Mouse (Mus musculus) C2C12 (cell line): ENCODE results near the gene Lamp1.

Source experiments
- CEBPB ChIP-seq: IDR thresholded peaks from one replicate; pipeline ENCODE4 v1.6.1; 2011; ENCODE audit warnings: low read depth, mild to moderate bottlenecking, control low read depth, moderate library complexity
- CTCF ChIP-seq: IDR thresholded peaks from one replicate; pipeline ENCODE4 v1.5.1; 2011; ENCODE audit not compliant: control insufficient read depth, insufficient read depth, insufficient read length
- FOSL1 ChIP-seq: IDR thresholded peaks from one replicate; pipeline ENCODE4 v1.8.0; 2011; ENCODE audit warnings: mild to moderate bottlenecking, low read length; ENCODE audit not compliant: poor library complexity, insufficient read depth, severe bottlenecking
- MAX ChIP-seq: IDR thresholded peaks from one replicate; pipeline ENCODE4 v1.6.1; 2011; ENCODE audit warnings: mild to moderate bottlenecking, control low read depth
- MYOG ChIP-seq: IDR thresholded peaks from one replicate; pipeline ENCODE4 v1.6.1; 2011; ENCODE audit not compliant: control insufficient read depth, insufficient read length; ENCODE audit errors: extremely low read depth
- USF1 ChIP-seq: IDR thresholded peaks from one replicate; pipeline ENCODE4 v1.6.1; 2011; ENCODE audit warnings: low read depth, mild to moderate bottlenecking, control low read depth, moderate library complexity

DNA sequence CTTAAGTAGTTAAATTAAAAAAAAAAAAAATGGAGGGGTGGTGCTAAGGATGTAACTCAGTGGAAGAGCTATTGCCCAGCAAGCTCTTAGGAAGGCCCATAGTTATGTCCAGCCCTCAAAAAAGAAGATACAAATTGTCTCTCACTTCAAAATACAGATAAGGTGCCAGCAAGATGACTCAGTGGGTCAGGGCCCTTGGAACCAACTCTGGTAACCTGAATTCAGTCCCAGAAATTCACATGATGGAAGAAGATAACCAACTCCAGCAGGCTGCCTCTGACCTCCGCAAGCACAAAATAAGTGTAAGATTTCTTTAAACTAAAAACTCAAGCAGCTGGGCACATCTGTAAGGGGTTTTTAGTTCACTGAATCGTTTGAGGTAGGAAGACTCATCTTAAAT lies 10.5 kb upstream of the Lamp1 start:
- TF ChIP-seq CTCF, result no peak
- no peak for TF ChIP-seq MAX
- no peak for TF ChIP-seq FOSL1
- TF ChIP-seq USF1, result no peak
- TF ChIP-seq MYOG, result no peak
- no peak for TF ChIP-seq CEBPB
